Mouse (Mus musculus): Measurements from ENCODE around the gene Cytl1. TPM values are rescaled to one million over a fixed set of nuclear protein-coding genes. Genes with fewer than 3 reads are reported as not detected.

Cytl1 gene
- polyA plus RNA-seq, 1 experiment from 2014 or later, result not detected

GRCm38 (mm10) chr5:37765851-37766250, 30.5 kb downstream of the Cytl1 start:
- no peak overlapping the region for H3K4me3 ChIP-seq (ENCODE audit: low read depth, low read length)
- H3K36me3 ChIP-seq (replicated peaks; ENCODE audit: insufficient read depth, low read length), result no peaks in the 10 kb centered on the region
- H3K9me3 ChIP-seq (ENCODE audit: low read length), result no peaks in the 10 kb centered on the region
- 77% methylated on average over 8 of the region's 8 CpGs for WGBS (ENCODE audit: insufficient replicate concordance)
- H3K9ac ChIP-seq (replicated peaks), result no peak overlapping the region
- H3K27ac ChIP-seq (ENCODE audit: low read depth), result no peak overlapping the region
- H3K4me1 ChIP-seq (ENCODE audit: insufficient read depth), result no peaks in the 10 kb centered on the region
- TF ChIP-seq CTCF (IDR thresholded peaks at IDR 0.05; ENCODE audit: low read depth), result no peak
- no peak for TF ChIP-seq EP300 (IDR thresholded peaks at IDR 0.05; ENCODE audit: low read depth)
- DNase-seq (no peak), ATAC-seq (no peak)
- no peaks in the 10 kb centered on the region for H3K27me3 ChIP-seq (ENCODE audit: insufficient read depth, low read length)
- H3K4me2 ChIP-seq (ENCODE audit: low read depth, low read length), result no peak overlapping the region

- H3K4me1 ChIP-seq (ENCODE audit: insufficient read depth), result no peaks in the 10 kb centered on the region
- no peak overlapping the region for H3K27ac ChIP-seq (ENCODE audit: low read depth)
- no peak overlapping the region for H3K9ac ChIP-seq (replicated peaks)
- H3K27me3 ChIP-seq (ENCODE audit: insufficient read depth, low read length), result no peaks in the 10 kb centered on the region
- no peak for DNase-seq
- H3K36me3 ChIP-seq (replicated peaks; ENCODE audit: insufficient read depth, low read length), result no peaks in the 10 kb centered on the region
- H3K4me3 ChIP-seq (ENCODE audit: low read depth, low read length), result no peak overlapping the region
- no peak for ATAC-seq
- TF ChIP-seq CTCF (IDR thresholded peaks at IDR 0.05; ENCODE audit: low read depth) (no peak), EP300 (IDR thresholded peaks at IDR 0.05; ENCODE audit: low read depth) (no peak)
- WGBS (ENCODE audit: insufficient replicate concordance), result 80% methylated on average over 5 of the region's 5 CpGs
- no peaks in the 10 kb centered on the region for H3K9me3 ChIP-seq (ENCODE audit: low read length)
- H3K4me2 ChIP-seq (ENCODE audit: low read depth, low read length), result no peak overlapping the region
Measured at GRCm38 (mm10) chr5:37767231-37767630, 31.9 kb downstream of the Cytl1 start.

- no peaks in the 10 kb centered on the region for H3K4me1 ChIP-seq (ENCODE audit: insufficient read depth)
- H3K4me3 ChIP-seq (ENCODE audit: low read depth, low read length), result no peak overlapping the region
- TF ChIP-seq CTCF (IDR thresholded peaks at IDR 0.05; ENCODE audit: low read depth) (no peak), EP300 (IDR thresholded peaks at IDR 0.05; ENCODE audit: low read depth) (no peak)
- no peaks in the 10 kb centered on the region for H3K9me3 ChIP-seq (ENCODE audit: low read length)
- no peak overlapping the region for H3K9ac ChIP-seq (replicated peaks)
- no peaks in the 10 kb centered on the region for H3K36me3 ChIP-seq (replicated peaks; ENCODE audit: insufficient read depth, low read length)
- no peak overlapping the region for H3K27ac ChIP-seq (ENCODE audit: low read depth)
- H3K4me2 ChIP-seq (ENCODE audit: low read depth, low read length), result no peak overlapping the region
- WGBS (ENCODE audit: insufficient replicate concordance), result 15% methylated on average over 5 of the region's 5 CpGs
- DNase-seq, result no peak
- ATAC-seq, result no peak
- no peaks in the 10 kb centered on the region for H3K27me3 ChIP-seq (ENCODE audit: insufficient read depth, low read length)
Measured at GRCm38 (mm10) chr5:37769031-37769430, 33.7 kb downstream of the Cytl1 start.

GRCm38 (mm10) chr5:37770870-37771269, 35.6 kb downstream of the Cytl1 start:
- DNase-seq (no peak), ATAC-seq (no peak)
- Histone ChIP-seq H3K4me1 (ENCODE audit: insufficient read depth) (no peaks in the 10 kb centered on the region), H3K9ac (replicated peaks) (no peak overlapping the region), H3K36me3 (replicated peaks; ENCODE audit: insufficient read depth, low read length) (no peaks in the 10 kb centered on the region), H3K4me2 (ENCODE audit: low read depth, low read length) (no peak overlapping the region), H3K4me3 (ENCODE audit: low read depth, low read length) (no peak overlapping the region), H3K27ac (ENCODE audit: low read depth) (no peak overlapping the region), H3K9me3 (ENCODE audit: low read length) (no peaks in the 10 kb centered on the region), H3K27me3 (ENCODE audit: insufficient read depth, low read length) (no peaks in the 10 kb centered on the region)
- TF ChIP-seq CTCF (IDR thresholded peaks at IDR 0.05; ENCODE audit: low read depth) (no peak), EP300 (IDR thresholded peaks at IDR 0.05; ENCODE audit: low read depth) (no peak)
- WGBS (ENCODE audit: insufficient replicate concordance), result 70% methylated on average over 6 of the region's 6 CpGs

DNA sequence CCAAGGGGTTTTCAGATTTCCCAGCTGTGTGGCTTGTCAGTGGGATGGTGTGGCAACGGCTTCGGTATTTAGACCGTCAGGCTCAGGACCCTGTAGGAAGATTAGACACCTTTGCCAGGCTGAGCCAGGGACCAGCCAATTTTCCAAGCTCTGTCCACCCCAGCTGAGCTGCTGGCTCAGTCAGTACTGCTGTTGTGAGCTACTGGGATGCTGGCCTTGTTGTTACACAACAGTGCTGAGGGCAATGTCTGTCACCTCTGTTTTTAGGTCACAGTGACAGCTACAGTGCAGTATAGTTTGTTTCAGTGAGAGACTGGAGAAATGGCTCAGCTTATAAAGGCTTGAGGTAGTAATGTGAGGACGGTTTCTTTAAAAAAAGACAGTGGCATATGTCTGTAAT, 38.7 kb downstream of the Cytl1 start:
- 71% methylated on average over 4 of the region's 4 CpGs for WGBS (ENCODE audit: insufficient replicate concordance)
- H3K4me2 ChIP-seq (ENCODE audit: low read depth, low read length), result no peak overlapping the region
- no peaks in the 10 kb centered on the region for H3K9me3 ChIP-seq (ENCODE audit: low read length)
- no peak overlapping the region for H3K27ac ChIP-seq (ENCODE audit: low read depth)
- H3K4me3 ChIP-seq (ENCODE audit: low read depth, low read length), result no peak overlapping the region
- H3K36me3 ChIP-seq (replicated peaks; ENCODE audit: insufficient read depth, low read length), result no peaks in the 10 kb centered on the region
- TF ChIP-seq CTCF (IDR thresholded peaks at IDR 0.05; ENCODE audit: low read depth), result no peak
- TF ChIP-seq EP300 (IDR thresholded peaks at IDR 0.05; ENCODE audit: low read depth), result no peak
- no peaks in the 10 kb centered on the region for H3K27me3 ChIP-seq (ENCODE audit: insufficient read depth, low read length)
- no peaks in the 10 kb centered on the region for H3K4me1 ChIP-seq (ENCODE audit: insufficient read depth)
- no peak overlapping the region for H3K9ac ChIP-seq (replicated peaks)
- no peak for ATAC-seq
- DNase-seq, result no peak

- 50% methylated on average over 5 of the region's 5 CpGs for WGBS (ENCODE audit: insufficient replicate concordance)
- no peaks in the 10 kb centered on the region for H3K27me3 ChIP-seq (ENCODE audit: insufficient read depth, low read length)
- no peak overlapping the region for H3K27ac ChIP-seq (ENCODE audit: low read depth)
Measured at GRCm38 (mm10) chr5:37775681-37776080, 40.4 kb downstream of the Cytl1 start.

DNA sequence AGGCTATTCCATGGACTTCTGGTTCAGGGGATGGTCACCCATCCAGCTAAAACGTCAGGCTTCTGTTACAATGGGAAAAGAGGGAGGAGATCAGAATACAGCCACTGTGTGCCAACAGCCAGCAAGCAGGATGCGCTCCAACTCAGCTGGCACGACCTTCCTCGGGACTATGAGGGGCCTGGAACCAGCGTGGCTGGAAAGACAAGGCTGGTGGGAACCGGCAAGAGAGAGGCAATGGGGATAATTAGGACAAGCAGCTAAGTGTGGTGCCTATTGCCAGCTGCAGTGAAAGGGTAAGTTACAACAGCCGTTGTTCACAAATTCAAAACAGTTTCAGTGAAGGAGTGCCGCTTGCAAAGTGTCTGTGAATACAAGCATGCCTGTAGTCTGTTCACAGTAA, 48.0 kb downstream of the Cytl1 start:
- DNase-seq, result no peak
- Histone ChIP-seq H3K27ac (ENCODE audit: low read depth) (no peak overlapping the region), H3K9ac (replicated peaks) (no peak overlapping the region), H3K27me3 (ENCODE audit: insufficient read depth, low read length) (no peaks in the 10 kb centered on the region), H3K9me3 (ENCODE audit: low read length) (no peaks in the 10 kb centered on the region), H3K36me3 (replicated peaks; ENCODE audit: insufficient read depth, low read length) (no peaks in the 10 kb centered on the region), H3K4me3 (ENCODE audit: low read depth, low read length) (no peak overlapping the region), H3K4me1 (ENCODE audit: insufficient read depth) (no peaks in the 10 kb centered on the region), H3K4me2 (ENCODE audit: low read depth, low read length) (no peak overlapping the region)
- 63% methylated on average over 8 of the region's 8 CpGs for WGBS (ENCODE audit: insufficient replicate concordance)
- ATAC-seq, result no peak
- TF ChIP-seq CTCF (IDR thresholded peaks at IDR 0.05; ENCODE audit: low read depth) (no peak), EP300 (IDR thresholded peaks at IDR 0.05; ENCODE audit: low read depth) (no peak)

More at GRCm38 (mm10) chr5:37775681-37776080, 40.4 kb downstream of the Cytl1 start:
- ATAC-seq (no peak), DNase-seq (no peak)
- Histone ChIP-seq H3K4me2 (ENCODE audit: low read depth, low read length) (no peak overlapping the region), H3K4me3 (ENCODE audit: low read depth, low read length) (no peak overlapping the region), H3K4me1 (ENCODE audit: insufficient read depth) (no peaks in the 10 kb centered on the region), H3K9ac (replicated peaks) (no peak overlapping the region), H3K9me3 (ENCODE audit: low read length) (no peaks in the 10 kb centered on the region), H3K36me3 (replicated peaks; ENCODE audit: insufficient read depth, low read length) (no peaks in the 10 kb centered on the region)
- no peak for TF ChIP-seq EP300 (IDR thresholded peaks at IDR 0.05; ENCODE audit: low read depth)

Data from liver, postnatal 0 days (tissue).